Mouse (Mus musculus): ENCODE measurements around the gene Kcns1. TPM values are rescaled to one million over a fixed set of nuclear protein-coding genes. Genes with fewer than 3 reads are reported as not detected.

The Kcns1 gene
- polyA plus RNA-seq, 1 experiment: 0.36 TPM

DNA sequence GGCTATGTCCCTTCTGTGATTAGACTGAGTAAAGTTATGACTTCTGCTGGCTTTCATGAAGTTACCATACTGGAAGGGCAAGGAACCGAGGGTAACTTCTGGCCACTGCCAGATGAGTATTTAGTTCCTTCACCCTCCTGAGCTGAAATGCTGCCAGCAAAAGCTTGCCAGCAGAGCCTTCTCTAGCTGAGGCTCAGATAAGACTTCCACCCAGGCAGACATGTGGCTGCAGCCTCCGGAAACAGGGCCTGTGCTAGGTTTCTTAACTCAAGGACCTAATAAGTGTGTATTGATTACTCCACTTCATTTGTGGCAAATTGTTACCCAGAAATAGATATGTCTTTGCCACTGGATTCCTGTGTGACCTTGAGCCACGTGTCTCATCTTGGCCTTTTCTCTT lies 2.5 kb upstream of the Kcns1 start:
- H3K4me1 ChIP-seq (ENCODE audit: control insufficient read depth, insufficient read depth, low read length): no peaks in the 10 kb centered on the region
- no peak for TF ChIP-seq CTCF (conservative IDR thresholded peaks at IDR 0.05; ENCODE audit: insufficient read depth, insufficient read length, low read depth, low read length)
- TF ChIP-seq POLR2A (IDR thresholded peaks at IDR 0.05; ENCODE audit: low read depth, low read length): no peak
- no peak for DNase-seq
- WGBS: 64% methylated on average over 3 of the region's 3 CpGs
- H3K4me3 ChIP-seq (ENCODE audit: insufficient read depth, low read depth, low read length): no peak overlapping the region
- no peak overlapping the region for H3K27ac ChIP-seq (ENCODE audit: insufficient read depth, low read depth, low read length)
- H3K27me3 ChIP-seq (replicated peaks; ENCODE audit: control insufficient read depth, insufficient read depth, low read length): peaks cover 1% of the 10 kb centered on the region; the same call in 1 of the 2 replicates
- no peaks in the 10 kb centered on the region for H3K36me3 ChIP-seq (ENCODE audit: control insufficient read depth, insufficient read depth, low read length)

- Histone ChIP-seq H3K4me3 (ENCODE audit: insufficient read depth, low read depth, low read length) (no peak overlapping the region), H3K36me3 (ENCODE audit: control insufficient read depth, insufficient read depth, low read length) (no peaks in the 10 kb centered on the region), H3K27me3 (replicated peaks; ENCODE audit: control insufficient read depth, insufficient read depth, low read length) (peaks cover 2% of the 10 kb centered on the region), H3K4me1 (ENCODE audit: control insufficient read depth, insufficient read depth, low read length) (no peaks in the 10 kb centered on the region), H3K27ac (ENCODE audit: insufficient read depth, low read depth, low read length) (no peak overlapping the region)
- TF ChIP-seq CTCF (conservative IDR thresholded peaks at IDR 0.05; ENCODE audit: insufficient read depth, insufficient read length, low read depth, low read length) (no peak), POLR2A (IDR thresholded peaks at IDR 0.05; ENCODE audit: low read depth, low read length) (no peak)
- DNase-seq: no peak
- WGBS: 14% methylated on average over 11 of the region's 11 CpGs
Observed at GRCm38 (mm10) chr2:164170326-164170725, 587 bp downstream of the Kcns1 start.

- Histone ChIP-seq H3K36me3 (ENCODE audit: control insufficient read depth, insufficient read depth, low read length) (no peaks in the 10 kb centered on the region), H3K4me3 (ENCODE audit: insufficient read depth, low read depth, low read length) (no peak overlapping the region), H3K27me3 (replicated peaks; ENCODE audit: control insufficient read depth, insufficient read depth, low read length) (peaks cover 2% of the 10 kb centered on the region), H3K27ac (ENCODE audit: insufficient read depth, low read depth, low read length) (no peak overlapping the region), H3K4me1 (ENCODE audit: control insufficient read depth, insufficient read depth, low read length) (no peaks in the 10 kb centered on the region)
- no peak for DNase-seq
- 11% methylated on average over 41 of the region's 42 CpGs for WGBS
- no peak for TF ChIP-seq POLR2A (IDR thresholded peaks at IDR 0.05; ENCODE audit: low read depth, low read length)
- no peak for TF ChIP-seq CTCF (conservative IDR thresholded peaks at IDR 0.05; ENCODE audit: insufficient read depth, insufficient read length, low read depth, low read length)
Observed at GRCm38 (mm10) chr2:164168571-164168946, 2.4 kb downstream of the Kcns1 start.

DNA sequence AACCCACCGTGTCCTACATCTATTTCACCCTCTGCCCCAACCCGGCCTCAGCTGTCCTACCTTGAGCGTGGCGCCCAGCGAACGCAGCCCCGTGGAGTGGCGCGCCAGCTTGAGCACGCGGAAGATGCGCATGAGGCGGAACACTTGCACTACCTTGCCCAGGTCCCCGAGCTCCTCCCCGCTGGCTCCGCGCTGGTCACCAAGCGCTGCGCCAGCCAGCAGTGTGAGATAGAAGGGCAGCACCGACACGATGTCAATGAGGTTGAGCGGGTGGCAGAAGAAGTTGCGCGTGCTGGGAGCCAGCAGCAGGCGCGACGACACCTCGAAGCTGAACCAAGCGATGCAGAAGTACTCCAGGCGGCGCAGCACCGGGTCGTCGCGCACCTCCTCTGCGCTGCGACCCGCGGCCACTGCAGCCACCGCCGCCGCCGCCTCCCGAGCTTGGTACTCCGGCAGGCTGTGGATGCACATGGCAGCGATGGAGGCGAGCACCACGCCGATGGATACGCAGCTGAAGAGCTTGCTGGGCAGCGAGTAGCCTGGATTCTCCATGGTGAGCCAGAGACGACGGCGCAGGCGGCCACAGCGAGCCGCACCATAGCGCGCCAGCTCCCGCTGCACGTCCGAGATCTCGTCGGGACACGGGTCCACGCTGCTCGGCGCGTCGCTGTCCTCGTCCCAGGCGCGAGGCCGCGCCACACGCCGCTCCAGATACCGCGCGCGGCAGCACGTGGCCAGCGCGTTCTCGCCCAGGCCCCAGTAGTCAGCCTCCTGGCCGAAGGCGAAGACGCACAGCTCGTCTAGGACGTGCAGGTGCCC lies 3.0 kb downstream of the Kcns1 start:
- H3K27ac ChIP-seq (ENCODE audit: insufficient read depth, low read depth, low read length): no peak overlapping the region
- WGBS: 13% methylated on average over 90 of the region's 90 CpGs
- TF ChIP-seq POLR2A (IDR thresholded peaks at IDR 0.05; ENCODE audit: low read depth, low read length) (no peak), CTCF (conservative IDR thresholded peaks at IDR 0.05; ENCODE audit: insufficient read depth, insufficient read length, low read depth, low read length) (no peak)
- no peak overlapping the region for H3K4me3 ChIP-seq (ENCODE audit: insufficient read depth, low read depth, low read length)
- peaks cover 2% of the 10 kb centered on the region for H3K27me3 ChIP-seq (replicated peaks; ENCODE audit: control insufficient read depth, insufficient read depth, low read length)
- H3K4me1 ChIP-seq (ENCODE audit: control insufficient read depth, insufficient read depth, low read length): no peaks in the 10 kb centered on the region
- no peak for DNase-seq
- H3K36me3 ChIP-seq (ENCODE audit: control insufficient read depth, insufficient read depth, low read length): no peaks in the 10 kb centered on the region

GRCm38 (mm10) chr2:164164941-164165340 lies 6.0 kb downstream of the Kcns1 start:
- TF ChIP-seq CTCF (conservative IDR thresholded peaks at IDR 0.05; ENCODE audit: insufficient read depth, insufficient read length, low read depth, low read length) (no peak), POLR2A (IDR thresholded peaks at IDR 0.05; ENCODE audit: low read depth, low read length) (no peak)
- 95% methylated on average over 5 of the region's 5 CpGs for WGBS
- Histone ChIP-seq H3K36me3 (ENCODE audit: control insufficient read depth, insufficient read depth, low read length) (no peaks in the 10 kb centered on the region), H3K27me3 (replicated peaks; ENCODE audit: control insufficient read depth, insufficient read depth, low read length) (peaks cover 1% of the 10 kb centered on the region; the same call in 1 of the 2 replicates), H3K4me3 (ENCODE audit: insufficient read depth, low read depth, low read length) (no peak overlapping the region), H3K27ac (ENCODE audit: insufficient read depth, low read depth, low read length) (no peak overlapping the region), H3K4me1 (ENCODE audit: control insufficient read depth, insufficient read depth, low read length) (no peaks in the 10 kb centered on the region)
- no peak for DNase-seq

GRCm38 (mm10) chr2:164161515-164162055 lies 9.3 kb downstream of the Kcns1 start:
- no peak for DNase-seq
- no peak overlapping the region for H3K27ac ChIP-seq (ENCODE audit: insufficient read depth, low read depth, low read length)
- 76% methylated on average over 11 of the region's 11 CpGs for WGBS
- H3K36me3 ChIP-seq (ENCODE audit: control insufficient read depth, insufficient read depth, low read length): no peaks in the 10 kb centered on the region
- no peak overlapping the region for H3K4me3 ChIP-seq (ENCODE audit: insufficient read depth, low read depth, low read length)
- H3K27me3 ChIP-seq (replicated peaks; ENCODE audit: control insufficient read depth, insufficient read depth, low read length): no peaks in the 10 kb centered on the region
- TF ChIP-seq POLR2A (IDR thresholded peaks at IDR 0.05; ENCODE audit: low read depth, low read length) (no peak), CTCF (conservative IDR thresholded peaks at IDR 0.05; ENCODE audit: insufficient read depth, insufficient read length, low read depth, low read length) (no peak)
- no peaks in the 10 kb centered on the region for H3K4me1 ChIP-seq (ENCODE audit: control insufficient read depth, insufficient read depth, low read length)

DNA sequence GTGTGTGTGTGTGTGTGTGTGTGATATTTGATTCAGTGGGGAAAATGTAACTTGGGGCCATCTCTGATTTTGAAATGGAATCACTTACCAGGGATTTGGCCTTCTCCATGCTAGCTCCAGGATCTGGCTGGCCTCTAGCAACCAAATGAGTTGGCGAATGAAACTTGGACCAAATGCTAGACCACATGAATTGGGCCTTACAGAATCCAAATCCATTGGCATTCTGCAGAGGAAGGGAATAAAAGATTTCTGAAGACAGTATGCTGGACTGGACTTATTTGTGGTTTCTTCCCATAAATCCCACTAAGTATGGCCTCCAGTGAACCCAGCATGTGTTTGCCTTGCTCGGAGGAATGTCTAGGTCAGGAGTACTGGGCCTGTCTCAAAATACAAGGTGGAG lies 12.1 kb downstream of the Kcns1 start:
- Histone ChIP-seq H3K27me3 (replicated peaks; ENCODE audit: control insufficient read depth, insufficient read depth, low read length) (no peaks in the 10 kb centered on the region), H3K36me3 (ENCODE audit: control insufficient read depth, insufficient read depth, low read length) (no peaks in the 10 kb centered on the region), H3K4me3 (ENCODE audit: insufficient read depth, low read depth, low read length) (no peak overlapping the region), H3K27ac (ENCODE audit: insufficient read depth, low read depth, low read length) (no peak overlapping the region), H3K4me1 (ENCODE audit: control insufficient read depth, insufficient read depth, low read length) (no peaks in the 10 kb centered on the region)
- DNase-seq: no peak
- TF ChIP-seq CTCF (conservative IDR thresholded peaks at IDR 0.05; ENCODE audit: insufficient read depth, insufficient read length, low read depth, low read length) (no peak), POLR2A (IDR thresholded peaks at IDR 0.05; ENCODE audit: low read depth, low read length) (no peak)
- 88% methylated on average over 2 of the region's 2 CpGs for WGBS

Measured in kidney, adult 2 months (tissue).